Mouse (Mus musculus) lung, postnatal 36 days (tissue): ENCODE data around the gene Sgms2.

Experiments
- DNase-seq: peaks from one replicate; pipeline ENCODE4 v3.0.0; 2022; ENCODE audit warnings: mixed read lengths

Sgms2 gene

DNA sequence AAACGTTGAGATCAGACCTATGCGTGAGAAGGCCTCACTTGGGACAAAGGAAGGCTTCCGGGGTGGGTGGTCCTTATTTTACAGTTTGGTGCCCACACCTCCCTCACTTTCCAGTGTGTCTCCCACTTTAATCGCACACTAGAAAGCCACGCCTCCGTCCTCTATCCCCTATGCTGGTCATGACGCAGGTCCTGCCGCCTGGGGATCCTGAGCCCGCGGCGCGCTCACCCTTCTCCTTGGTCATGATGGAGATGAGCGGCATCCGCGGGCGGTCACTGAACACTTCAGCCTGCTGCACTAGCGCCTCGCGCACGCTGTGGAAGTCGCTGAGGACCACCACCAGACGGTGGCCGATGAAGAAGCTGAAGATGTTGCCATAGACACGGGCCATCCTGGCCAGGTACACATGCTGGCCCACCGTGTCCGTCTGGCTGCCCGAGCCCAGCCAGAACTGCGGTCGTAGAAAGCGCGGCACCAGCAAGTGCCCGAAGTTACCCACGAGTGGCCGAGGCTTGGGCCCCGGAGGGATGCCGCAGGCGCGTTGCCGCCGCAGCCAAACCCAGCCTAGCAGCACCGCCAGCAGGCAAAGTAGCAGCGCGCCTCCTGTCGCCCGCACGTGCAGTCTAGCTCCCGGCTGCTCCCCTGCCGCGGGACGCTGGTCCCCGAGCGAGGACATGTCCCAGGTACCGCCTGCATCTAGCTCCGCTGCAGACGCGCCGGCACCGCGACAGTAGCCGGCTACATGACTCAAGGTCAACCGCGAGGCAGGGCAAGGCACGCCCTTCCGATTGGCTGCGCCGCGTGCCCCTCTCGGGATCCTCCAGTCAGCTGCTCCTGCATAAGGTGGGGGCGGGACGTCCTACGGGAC lies 188.5 kb downstream of the Sgms2 start, which contains the start of gene Cyp2u1:
TSS of gene Cyp2u1 (minus strand) at position 776 of the 868 bp plus-strand sequence.
- peak; percentile 93 for DNase-seq

DNA sequence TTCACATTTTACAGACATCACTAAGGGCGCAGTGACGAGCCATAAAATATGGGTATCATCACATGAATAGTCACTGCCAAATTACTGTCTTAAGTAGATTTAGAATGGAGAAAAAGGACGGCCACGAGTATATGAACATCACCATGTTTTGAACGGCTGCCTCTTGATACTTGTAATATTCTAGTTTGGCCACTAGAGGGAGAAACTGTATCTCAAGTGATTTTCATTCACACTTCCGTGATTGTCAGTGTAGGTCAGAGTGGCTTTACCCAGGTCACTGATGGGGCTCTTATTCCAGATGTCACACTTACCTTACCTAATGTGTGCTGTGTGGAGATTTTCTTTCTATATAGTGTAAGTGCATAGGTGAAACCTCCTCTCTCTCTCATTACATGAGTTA lies 191.3 kb downstream of the Sgms2 start:
- peak; percentile 53 for DNase-seq

- no peak for DNase-seq
Observed at GRCm38 (mm10) chr3:131299078-131299477, 192.1 kb downstream of the Sgms2 start.

DNA sequence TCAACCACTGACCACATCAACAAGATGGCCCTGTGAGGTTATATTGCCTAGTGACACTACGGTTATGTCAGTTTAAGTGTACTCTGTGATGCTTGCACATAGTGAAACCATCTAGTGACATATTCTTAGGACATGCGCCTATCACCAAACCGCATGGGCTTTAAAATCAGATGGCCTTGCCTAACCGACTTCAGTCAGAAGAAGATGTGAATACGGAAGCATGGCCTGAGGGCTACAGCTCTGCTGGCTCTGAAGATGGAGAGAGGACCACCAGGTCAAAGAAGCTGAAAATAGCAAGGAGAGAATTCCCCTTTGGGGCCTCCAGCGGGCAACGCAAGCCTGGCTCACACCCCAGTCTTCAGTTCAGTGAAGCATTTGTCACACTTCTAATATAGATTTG lies 194.3 kb downstream of the Sgms2 start:
- no peak for DNase-seq

GRCm38 (mm10) chr3:131295513-131296200 lies 195.6 kb downstream of the Sgms2 start:
- DNase-seq = peak; percentile 56

- DNase-seq = no peak
Observed at GRCm38 (mm10) chr3:131294503-131294902, 196.7 kb downstream of the Sgms2 start.

DNA sequence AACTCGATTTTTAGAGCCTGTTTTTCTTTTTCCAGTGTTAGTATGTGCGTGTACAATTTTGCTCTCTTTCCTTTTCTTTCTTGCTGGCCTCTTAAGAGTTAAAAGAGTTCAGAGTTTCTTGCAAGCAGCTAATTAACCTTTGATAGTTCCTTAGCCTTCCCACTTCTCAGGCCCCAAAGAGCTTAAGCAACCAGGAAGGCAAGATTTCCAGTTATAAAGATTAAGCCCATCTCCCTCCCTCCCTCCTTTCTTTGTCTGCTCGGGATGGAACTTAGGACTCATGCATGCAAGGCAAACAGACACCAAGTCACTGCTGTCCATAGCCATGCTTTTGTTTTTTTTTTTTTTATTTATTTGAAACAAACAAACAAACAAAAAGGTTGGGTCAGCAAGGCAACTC lies 198.3 kb downstream of the Sgms2 start:
- DNase-seq = no peak

GRCm38 (mm10) chr3:131292349-131292748 lies 198.9 kb downstream of the Sgms2 start:
- no peak for DNase-seq

GRCm38 (mm10) chr3:131291890-131292289 lies 199.3 kb downstream of the Sgms2 start:
- no peak for DNase-seq

DNA sequence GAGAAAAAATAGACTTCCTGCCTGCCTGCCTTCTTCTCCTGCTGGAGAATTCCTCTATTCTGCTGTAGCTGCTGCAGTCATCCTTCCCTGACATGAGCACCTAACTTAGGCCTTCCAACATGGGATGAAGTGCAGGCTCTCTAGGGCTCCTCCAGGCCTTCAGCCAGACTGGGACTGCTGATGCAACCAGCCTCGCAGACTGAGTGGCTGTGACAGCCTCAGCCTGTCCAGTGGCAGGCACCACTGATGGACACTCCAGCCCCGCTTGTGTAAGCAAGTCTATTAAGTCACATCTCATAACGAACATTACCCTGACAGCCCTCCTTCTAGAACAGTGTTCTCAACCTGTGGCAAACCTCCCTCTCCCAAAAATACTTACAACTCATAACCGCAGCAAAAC lies 217.1 kb downstream of the Sgms2 start:
- peak; percentile 60 for DNase-seq

GRCm38 (mm10) chr3:131272374-131273100 lies 218.7 kb downstream of the Sgms2 start:
- DNase-seq = no peak

- peak; percentile 91 for DNase-seq
Observed at GRCm38 (mm10) chr3:131271559-131272373, 219.4 kb downstream of the Sgms2 start, which contains the start of gene Hadh. Gene Hadh, minus strand, starts transcription at chr3:131272101.

DNA sequence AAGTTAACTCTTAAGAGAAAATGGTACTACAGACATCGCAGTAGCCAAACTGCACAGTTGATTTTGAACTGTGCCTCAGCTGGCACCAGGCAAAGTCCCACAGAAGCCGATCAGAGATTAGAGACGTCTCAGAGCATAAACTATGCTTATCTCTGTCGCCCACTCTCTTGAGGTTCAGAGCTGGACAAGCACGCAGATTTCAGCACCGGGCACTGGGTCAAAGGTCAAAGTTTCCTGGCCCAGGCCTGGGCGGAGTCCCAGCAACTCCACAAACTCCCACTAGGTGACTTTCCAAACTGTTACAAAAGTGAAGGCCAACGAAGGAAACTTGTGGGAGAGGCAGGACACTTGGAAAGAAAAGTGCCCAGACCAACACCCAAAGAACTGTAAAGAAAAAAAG lies 220.1 kb downstream of the Sgms2 start:
- peak; percentile 78 for DNase-seq

DNA sequence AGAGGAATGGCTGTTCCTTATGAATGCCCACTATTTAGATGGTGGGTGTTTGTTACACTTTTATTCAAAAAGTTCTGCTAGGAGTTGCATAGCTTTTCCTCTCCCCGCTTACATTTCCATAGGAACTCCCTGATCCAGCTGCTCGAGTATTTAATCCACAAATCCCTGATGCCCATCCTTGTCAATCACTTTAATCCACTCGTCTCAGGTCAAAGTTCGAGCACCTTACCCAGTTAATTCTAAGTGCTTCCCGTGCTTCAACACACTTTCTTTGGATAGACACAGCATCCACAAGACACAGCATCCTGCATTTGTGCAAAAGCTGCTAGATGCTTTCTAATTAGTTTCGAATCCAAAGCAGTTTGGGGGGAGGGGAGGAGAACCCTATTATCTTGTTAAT lies 220.8 kb downstream of the Sgms2 start:
- no peak for DNase-seq
